In genomic region chr5:113479075-113479474, GRCm38 (mm10) we compare ENCODE assay signal across 17 mouse cellular contexts. TPM values are rescaled to one million over a fixed set of nuclear protein-coding genes. Genes with fewer than 3 reads are reported as not detected.
"Had no signal": no experiment of that assay in that cellular context is flagged by ENCODE, and none has a peak within 500 bp of the region (broad histone marks: within the 10 kb centered on the region; RNA-seq: fewer than 3 reads in every experiment).

No protein-coding gene starts in this region.

- H3K4me3 ChIP-seq: kidney, embryonic 15.5 days; limb, embryonic 15.5 days; liver, embryonic 12.5 days; megakaryocyte, embryonic 14.5 days; neural tube, embryonic 13.5 days had no signal

- H3K36me3 ChIP-seq: kidney, embryonic 15.5 days; limb, embryonic 15.5 days; liver, embryonic 12.5 days; neural tube, embryonic 13.5 days had no signal

- DNase-seq: kidney, adult 11 months; kidney, postnatal 25 days; layer of hippocampus, adult 9-11 months; layer of hippocampus, postnatal 36 days; lung, embryonic 14.5 days; lung, postnatal 10 days; retina, postnatal 1 day; right cerebral cortex, postnatal 4 days; spleen, adult 18-20 months; thymus, adult 18-20 months; thymus, postnatal 25 days had no signal

- H3K27me3 ChIP-seq: kidney, embryonic 15.5 days; liver, embryonic 12.5 days; neural tube, embryonic 13.5 days had no signal

- H3K4me1 ChIP-seq: liver, embryonic 12.5 days; megakaryocyte, embryonic 14.5 days; neural tube, embryonic 13.5 days had no signal

- H3K9me3 ChIP-seq: kidney, embryonic 15.5 days; limb, embryonic 15.5 days; liver, embryonic 12.5 days; neural tube, embryonic 13.5 days had no signal

- H3K4me2 ChIP-seq: kidney, embryonic 15.5 days; limb, embryonic 15.5 days; liver, embryonic 12.5 days; lung, embryonic 14.5 days; neural tube, embryonic 13.5 days had no signal

- ATAC-seq: liver, embryonic 12.5 days had no signal

- H3K27ac ChIP-seq: kidney, embryonic 15.5 days; limb, embryonic 15.5 days; liver, embryonic 12.5 days; macrophage; neural tube, embryonic 13.5 days had no signal

- H3K9ac ChIP-seq: kidney, embryonic 15.5 days; limb, embryonic 15.5 days; liver, embryonic 12.5 days; lung, embryonic 14.5 days; neural tube, embryonic 13.5 days had no signal

RNA-seq across cellular contexts. Expression of gene Wscd2, which starts 11.1 kb away (rescaled TPM):
- polyA plus RNA-seq: macrophage had no signal
